Mouse (Mus musculus) C2C12 (cell line): ENCODE measurements at regions not wholly inside any gene's neighbourhood (a gene's known extent, or its start where the extent isn't known, plus 50 kb on each side); places are given as distances from the start of the nearest gene placed in this dataset.

ENCODE experiments used
- CEBPB ChIP-seq: IDR thresholded peaks from one replicate; pipeline ENCODE4 v1.6.1; 2011; ENCODE audit warnings: low read depth, mild to moderate bottlenecking, control low read depth, moderate library complexity
- CTCF ChIP-seq: IDR thresholded peaks from one replicate; pipeline ENCODE4 v1.5.1; 2011; ENCODE audit not compliant: control insufficient read depth, insufficient read depth, insufficient read length
- FOSL1 ChIP-seq: IDR thresholded peaks from one replicate; pipeline ENCODE4 v1.8.0; 2011; ENCODE audit warnings: mild to moderate bottlenecking, low read length; ENCODE audit not compliant: poor library complexity, insufficient read depth, severe bottlenecking
- MAX ChIP-seq: IDR thresholded peaks from one replicate; pipeline ENCODE4 v1.6.1; 2011; ENCODE audit warnings: mild to moderate bottlenecking, control low read depth
- MYOD1 ChIP-seq: IDR thresholded peaks from one replicate; pipeline ENCODE4 v1.6.1; 2011; ENCODE audit warnings: low read depth; ENCODE audit not compliant: control insufficient read depth, insufficient read length
- MYOG ChIP-seq: IDR thresholded peaks from one replicate; pipeline ENCODE4 v1.6.1; 2011; ENCODE audit not compliant: control insufficient read depth, insufficient read length; ENCODE audit errors: extremely low read depth
- USF1 ChIP-seq: IDR thresholded peaks from one replicate; pipeline ENCODE4 v1.6.1; 2011; ENCODE audit warnings: low read depth, mild to moderate bottlenecking, control low read depth, moderate library complexity

- TF ChIP-seq CTCF (no peak), MYOG (no peak), MYOD1 (no peak), MAX (no peak), CEBPB (no peak), USF1 (no peak), FOSL1 (no peak)
Measured at GRCm38 (mm10) chr12:16474361-16475080, 136.2 kb downstream of the Lpin1 start.
